Mouse (Mus musculus): ENCODE data around the gene Lrrfip1. TPM values are rescaled to one million over a fixed set of nuclear protein-coding genes. Genes with fewer than 3 reads are reported as not detected.

The Lrrfip1 gene
- polyA plus RNA-seq, 1 experiment, result 50.7 TPM

- Histone ChIP-seq H3K4me3 (replicated peaks; ENCODE audit: insufficient read depth, low read depth, low read length) (no peak overlapping the region), H3K4me1 (ENCODE audit: control insufficient read depth, insufficient read depth, low read length) (peaks cover 21% of the 10 kb centered on the region), H3K27ac (ENCODE audit: insufficient read depth, low read length) (no peak overlapping the region), H3K27me3 (ENCODE audit: control insufficient read depth, insufficient read depth, low read length) (no peaks in the 10 kb centered on the region)
- WGBS, result 18% methylated on average over 6 of the region's 6 CpGs
- TF ChIP-seq CTCF (IDR thresholded peaks at IDR 0.05; ENCODE audit: borderline replicate concordance, insufficient read depth, low read depth, low read length) (no peak), POLR2A (IDR thresholded peaks at IDR 0.05; ENCODE audit: borderline replicate concordance, insufficient read depth, low read length) (no peak)
- DNase-seq, result peak; percentile 13 to 41
Observed at GRCm38 (mm10) chr1:91067716-91068115, 69.2 kb downstream of the Lrrfip1 start.

GRCm38 (mm10) chr1:91069575-91069974 lies 71.0 kb downstream of the Lrrfip1 start:
- TF ChIP-seq CTCF (IDR thresholded peaks at IDR 0.05; ENCODE audit: borderline replicate concordance, insufficient read depth, low read depth, low read length) (no peak), POLR2A (IDR thresholded peaks at IDR 0.05; ENCODE audit: borderline replicate concordance, insufficient read depth, low read length) (no peak)
- Histone ChIP-seq H3K4me3 (replicated peaks; ENCODE audit: insufficient read depth, low read depth, low read length) (no peak overlapping the region), H3K4me1 (ENCODE audit: control insufficient read depth, insufficient read depth, low read length) (peaks cover 20% of the 10 kb centered on the region), H3K27me3 (ENCODE audit: control insufficient read depth, insufficient read depth, low read length) (no peaks in the 10 kb centered on the region), H3K27ac (ENCODE audit: insufficient read depth, low read length) (no peak overlapping the region)
- DNase-seq, result no peak
- WGBS, result 94% methylated on average over 6 of the region's 6 CpGs

- no peak overlapping the region for H3K27ac ChIP-seq (ENCODE audit: insufficient read depth, low read length)
- H3K27me3 ChIP-seq (ENCODE audit: control insufficient read depth, insufficient read depth, low read length), result no peaks in the 10 kb centered on the region
- peaks cover 11% of the 10 kb centered on the region; the same call in 1 of the 2 replicates for H3K4me1 ChIP-seq (ENCODE audit: control insufficient read depth, insufficient read depth, low read length)
- 96% methylated on average over 8 of the region's 8 CpGs for WGBS
- no peak for DNase-seq
- TF ChIP-seq CTCF (IDR thresholded peaks at IDR 0.05; ENCODE audit: borderline replicate concordance, insufficient read depth, low read depth, low read length) (no peak), POLR2A (IDR thresholded peaks at IDR 0.05; ENCODE audit: borderline replicate concordance, insufficient read depth, low read length) (no peak)
- H3K4me3 ChIP-seq (replicated peaks; ENCODE audit: insufficient read depth, low read depth, low read length), result no peak overlapping the region
Observed at GRCm38 (mm10) chr1:91070547-91070946, 72.0 kb downstream of the Lrrfip1 start.

GRCm38 (mm10) chr1:91071671-91072290 lies 73.2 kb downstream of the Lrrfip1 start:
- H3K4me3 ChIP-seq (replicated peaks; ENCODE audit: insufficient read depth, low read depth, low read length), result no peak overlapping the region
- WGBS, result 79% methylated on average over 10 of the region's 10 CpGs

GRCm38 (mm10) chr1:91076946-91077345 lies 78.4 kb downstream of the Lrrfip1 start:
- 83% methylated on average over 8 of the region's 8 CpGs for WGBS
- TF ChIP-seq CTCF (IDR thresholded peaks at IDR 0.05; ENCODE audit: borderline replicate concordance, insufficient read depth, low read depth, low read length) (no peak), POLR2A (IDR thresholded peaks at IDR 0.05; ENCODE audit: borderline replicate concordance, insufficient read depth, low read length) (no peak)
- no peak for DNase-seq
- H3K27ac ChIP-seq (ENCODE audit: insufficient read depth, low read length), result no peak overlapping the region
- no peaks in the 10 kb centered on the region for H3K27me3 ChIP-seq (ENCODE audit: control insufficient read depth, insufficient read depth, low read length)
- H3K4me1 ChIP-seq (ENCODE audit: control insufficient read depth, insufficient read depth, low read length), result peaks cover 2% of the 10 kb centered on the region; the same call in 1 of the 2 replicates
- H3K4me3 ChIP-seq (replicated peaks; ENCODE audit: insufficient read depth, low read depth, low read length), result no peak overlapping the region

More at GRCm38 (mm10) chr1:91071671-91072290, 73.2 kb downstream of the Lrrfip1 start:
- Histone ChIP-seq H3K27ac (ENCODE audit: insufficient read depth, low read length) (no peak overlapping the region), H3K27me3 (ENCODE audit: control insufficient read depth, insufficient read depth, low read length) (no peaks in the 10 kb centered on the region), H3K4me1 (ENCODE audit: control insufficient read depth, insufficient read depth, low read length) (peaks cover 11% of the 10 kb centered on the region; the same call in 1 of the 2 replicates)
- DNase-seq, result no peak
- no peak for TF ChIP-seq POLR2A (IDR thresholded peaks at IDR 0.05; ENCODE audit: borderline replicate concordance, insufficient read depth, low read length)
- no peak for TF ChIP-seq CTCF (IDR thresholded peaks at IDR 0.05; ENCODE audit: borderline replicate concordance, insufficient read depth, low read depth, low read length)

- TF ChIP-seq POLR2A (IDR thresholded peaks at IDR 0.05; ENCODE audit: borderline replicate concordance, insufficient read depth, low read length) (no peak), CTCF (IDR thresholded peaks at IDR 0.05; ENCODE audit: borderline replicate concordance, insufficient read depth, low read depth, low read length) (no peak)
- no peak overlapping the region for H3K27ac ChIP-seq (ENCODE audit: insufficient read depth, low read length)
Observed at GRCm38 (mm10) chr1:91077456-91077855, 78.9 kb downstream of the Lrrfip1 start.

GRCm38 (mm10) chr1:91077980-91078379 lies 79.4 kb downstream of the Lrrfip1 start:
- H3K4me3 ChIP-seq (replicated peaks; ENCODE audit: insufficient read depth, low read depth, low read length), result no peak overlapping the region
- no peak for DNase-seq
- TF ChIP-seq CTCF (IDR thresholded peaks at IDR 0.05; ENCODE audit: borderline replicate concordance, insufficient read depth, low read depth, low read length) (no peak), POLR2A (IDR thresholded peaks at IDR 0.05; ENCODE audit: borderline replicate concordance, insufficient read depth, low read length) (no peak)
- H3K27me3 ChIP-seq (ENCODE audit: control insufficient read depth, insufficient read depth, low read length), result no peaks in the 10 kb centered on the region
- no peak overlapping the region for H3K27ac ChIP-seq (ENCODE audit: insufficient read depth, low read length)
- no peaks in the 10 kb centered on the region for H3K4me1 ChIP-seq (ENCODE audit: control insufficient read depth, insufficient read depth, low read length)
- 90% methylated on average over 8 of the region's 8 CpGs for WGBS

More at GRCm38 (mm10) chr1:91077456-91077855, 78.9 kb downstream of the Lrrfip1 start:
- H3K27me3 ChIP-seq (ENCODE audit: control insufficient read depth, insufficient read depth, low read length), result no peaks in the 10 kb centered on the region
- no peaks in the 10 kb centered on the region for H3K4me1 ChIP-seq (ENCODE audit: control insufficient read depth, insufficient read depth, low read length)
- H3K4me3 ChIP-seq (replicated peaks; ENCODE audit: insufficient read depth, low read depth, low read length), result no peak overlapping the region
- WGBS, result 86% methylated on average over 9 of the region's 9 CpGs
- no peak for DNase-seq

- 90% methylated on average over 10 of the region's 10 CpGs for WGBS
Observed at GRCm38 (mm10) chr1:91079740-91080422, 81.3 kb downstream of the Lrrfip1 start.

More at GRCm38 (mm10) chr1:91079740-91080422, 81.3 kb downstream of the Lrrfip1 start:
- TF ChIP-seq CTCF (IDR thresholded peaks at IDR 0.05; ENCODE audit: borderline replicate concordance, insufficient read depth, low read depth, low read length) (no peak), POLR2A (IDR thresholded peaks at IDR 0.05; ENCODE audit: borderline replicate concordance, insufficient read depth, low read length) (no peak)
- Histone ChIP-seq H3K4me3 (replicated peaks; ENCODE audit: insufficient read depth, low read depth, low read length) (no peak overlapping the region), H3K27ac (ENCODE audit: insufficient read depth, low read length) (no peak overlapping the region), H3K4me1 (ENCODE audit: control insufficient read depth, insufficient read depth, low read length) (no peaks in the 10 kb centered on the region), H3K27me3 (ENCODE audit: control insufficient read depth, insufficient read depth, low read length) (no peaks in the 10 kb centered on the region)
- DNase-seq, result no peak
